Mouse (Mus musculus): ENCODE results near the gene Arhgap4. TPM values are rescaled to one million over a fixed set of nuclear protein-coding genes. Genes with fewer than 3 reads are reported as not detected.

Gene Arhgap4
- polyA plus RNA-seq, 1 experiment from 2014 or later, result 5.2 TPM

GRCm38 (mm10) chrX:73922550-73922882, 846 bp upstream of the Arhgap4 start:
- Histone ChIP-seq H3K36me3 (replicated peaks; ENCODE audit: insufficient read depth, low read length) (0 out of 2 replicates have a peak, but pooled peaks cover 8% of the 10 kb centered on the region), H3K27me3 (ENCODE audit: insufficient read depth, low read length) (no peaks in the 10 kb centered on the region), H3K27ac (ENCODE audit: low read depth) (0 out of 2 replicates have a peak overlapping the region, but pooled peaks have one; percentile 79), H3K4me2 (ENCODE audit: low read depth, low read length) (peak overlapping the region; percentile 85), H3K4me3 (ENCODE audit: low read depth, low read length) (peak overlapping the region; percentile 61), H3K9ac (replicated peaks) (peak overlapping the region; percentile 66), H3K4me1 (ENCODE audit: insufficient read depth) (no peaks in the 10 kb centered on the region), H3K9me3 (ENCODE audit: low read length) (no peaks in the 10 kb centered on the region)
- ATAC-seq, result no peak
- TF ChIP-seq EP300 (IDR thresholded peaks at IDR 0.05; ENCODE audit: low read depth), result no peak
- TF ChIP-seq CTCF (IDR thresholded peaks at IDR 0.05; ENCODE audit: low read depth), result no peak
- no peak for DNase-seq
- 72% methylated on average over 8 of the region's 8 CpGs for WGBS (ENCODE audit: insufficient replicate concordance)

GRCm38 (mm10) chrX:73921285-73921822, 316 bp downstream of the Arhgap4 start:
- Histone ChIP-seq H3K9me3 (ENCODE audit: low read length) (no peaks in the 10 kb centered on the region), H3K27ac (ENCODE audit: low read depth) (peak overlapping the region; percentile 79), H3K36me3 (replicated peaks; ENCODE audit: insufficient read depth, low read length) (0 out of 2 replicates have a peak, but pooled peaks cover 8% of the 10 kb centered on the region), H3K4me3 (ENCODE audit: low read depth, low read length) (peak overlapping the region; percentile 61), H3K9ac (replicated peaks) (peak overlapping the region; percentile 74), H3K27me3 (ENCODE audit: insufficient read depth, low read length) (no peaks in the 10 kb centered on the region), H3K4me2 (ENCODE audit: low read depth, low read length) (peak overlapping the region; percentile 85), H3K4me1 (ENCODE audit: insufficient read depth) (no peaks in the 10 kb centered on the region)
- peak; percentile 52 for ATAC-seq
- no peak for DNase-seq
- WGBS (ENCODE audit: insufficient replicate concordance), result 14% methylated on average over 34 of the region's 34 CpGs
- TF ChIP-seq CTCF (IDR thresholded peaks at IDR 0.05; ENCODE audit: low read depth) (no peak), EP300 (IDR thresholded peaks at IDR 0.05; ENCODE audit: low read depth) (no peak)

GRCm38 (mm10) chrX:73918631-73919030, 3.0 kb downstream of the Arhgap4 start:
- ATAC-seq, result no peak
- Histone ChIP-seq H3K27ac (ENCODE audit: low read depth) (no peak overlapping the region), H3K4me1 (ENCODE audit: insufficient read depth) (peaks cover 2% of the 10 kb centered on the region; the same call in 1 of the 2 replicates), H3K4me3 (ENCODE audit: low read depth, low read length) (no peak overlapping the region), H3K4me2 (ENCODE audit: low read depth, low read length) (no peak overlapping the region), H3K9ac (replicated peaks) (no peak overlapping the region), H3K27me3 (ENCODE audit: insufficient read depth, low read length) (no peaks in the 10 kb centered on the region), H3K36me3 (replicated peaks; ENCODE audit: insufficient read depth, low read length) (0 out of 2 replicates have a peak, but pooled peaks cover 8% of the 10 kb centered on the region), H3K9me3 (ENCODE audit: low read length) (no peaks in the 10 kb centered on the region)
- TF ChIP-seq CTCF (IDR thresholded peaks at IDR 0.05; ENCODE audit: low read depth), result no peak
- no peak for TF ChIP-seq EP300 (IDR thresholded peaks at IDR 0.05; ENCODE audit: low read depth)
- DNase-seq, result no peak
- WGBS (ENCODE audit: insufficient replicate concordance), result 76% methylated on average over 5 of the region's 5 CpGs

- no peaks in the 10 kb centered on the region for H3K27me3 ChIP-seq (ENCODE audit: insufficient read depth, low read length)
These were observed 4.7 kb downstream of the Arhgap4 start for GRCm38 (mm10) chrX:73916945-73917344.

GRCm38 (mm10) chrX:73914827-73915703, 6.6 kb downstream of the Arhgap4 start:
- Histone ChIP-seq H3K9ac (replicated peaks) (peak overlapping the region; percentile 53), H3K36me3 (replicated peaks; ENCODE audit: insufficient read depth, low read length) (0 out of 2 replicates have a peak, but pooled peaks cover 8% of the 10 kb centered on the region), H3K4me3 (ENCODE audit: low read depth, low read length) (peak overlapping the region; percentile 37), H3K9me3 (ENCODE audit: low read length) (no peaks in the 10 kb centered on the region), H3K4me1 (ENCODE audit: insufficient read depth) (peaks cover 5% of the 10 kb centered on the region; the same call in 1 of the 2 replicates), H3K27ac (ENCODE audit: low read depth) (peak overlapping the region; percentile 86), H3K27me3 (ENCODE audit: insufficient read depth, low read length) (no peaks in the 10 kb centered on the region), H3K4me2 (ENCODE audit: low read depth, low read length) (peak overlapping the region; percentile 70)
- peak; percentile 96 for ATAC-seq
- 21% methylated on average over 31 of the region's 31 CpGs for WGBS (ENCODE audit: insufficient replicate concordance)
- DNase-seq, result peak; percentile 88
- TF ChIP-seq CTCF (IDR thresholded peaks at IDR 0.05; ENCODE audit: low read depth) (peak; percentile 68), EP300 (IDR thresholded peaks at IDR 0.05; ENCODE audit: low read depth) (no peak)

More at GRCm38 (mm10) chrX:73916945-73917344, 4.7 kb downstream of the Arhgap4 start:
- no peaks in the 10 kb centered on the region for H3K9me3 ChIP-seq (ENCODE audit: low read length)
- H3K36me3 ChIP-seq (replicated peaks; ENCODE audit: insufficient read depth, low read length), result 0 out of 2 replicates have a peak, but pooled peaks cover 8% of the 10 kb centered on the region
- 85% methylated on average over 8 of the region's 8 CpGs for WGBS (ENCODE audit: insufficient replicate concordance)
- no peak overlapping the region for H3K4me2 ChIP-seq (ENCODE audit: low read depth, low read length)
- no peak overlapping the region for H3K4me3 ChIP-seq (ENCODE audit: low read depth, low read length)
- ATAC-seq (no peak), DNase-seq (no peak)
- H3K4me1 ChIP-seq (ENCODE audit: insufficient read depth), result peaks cover 2% of the 10 kb centered on the region; the same call in 1 of the 2 replicates
- no peak overlapping the region for H3K9ac ChIP-seq (replicated peaks)
- TF ChIP-seq EP300 (IDR thresholded peaks at IDR 0.05; ENCODE audit: low read depth), result no peak
- TF ChIP-seq CTCF (IDR thresholded peaks at IDR 0.05; ENCODE audit: low read depth), result no peak
- no peak overlapping the region for H3K27ac ChIP-seq (ENCODE audit: low read depth)

GRCm38 (mm10) chrX:73911588-73911987, 10.1 kb downstream of the Arhgap4 start:
- Histone ChIP-seq H3K4me2 (ENCODE audit: low read depth, low read length) (peak overlapping the region; percentile 62), H3K27ac (ENCODE audit: low read depth) (peak overlapping the region; percentile 81), H3K9ac (replicated peaks) (no peak overlapping the region), H3K27me3 (ENCODE audit: insufficient read depth, low read length) (no peaks in the 10 kb centered on the region), H3K4me1 (ENCODE audit: insufficient read depth) (peaks cover 5% of the 10 kb centered on the region; the same call in 1 of the 2 replicates), H3K9me3 (ENCODE audit: low read length) (no peaks in the 10 kb centered on the region), H3K36me3 (replicated peaks; ENCODE audit: insufficient read depth, low read length) (no peaks in the 10 kb centered on the region), H3K4me3 (ENCODE audit: low read depth, low read length) (no peak overlapping the region)
- TF ChIP-seq EP300 (IDR thresholded peaks at IDR 0.05; ENCODE audit: low read depth), result no peak
- TF ChIP-seq CTCF (IDR thresholded peaks at IDR 0.05; ENCODE audit: low read depth), result no peak
- ATAC-seq (peak; percentile 16; the same call in 1 of the 2 replicates), DNase-seq (peak; percentile 52)
- WGBS (ENCODE audit: insufficient replicate concordance), result 39% methylated on average over 2 of the region's 2 CpGs

All from liver, postnatal 0 days (tissue).